Mouse (Mus musculus) olfactory bulb, adult 2 months (tissue): ENCODE measurements around the gene Phgr1.

Source experiments
- CTCF ChIP-seq: fragments of 200-500 bp; IDR thresholded peaks from 2 replicates; pipeline ENCODE4 v1.5.1; 2012; ENCODE audit warnings: low read depth, mild to moderate bottlenecking, low read length, moderate library complexity; ENCODE audit not compliant: insufficient read depth
- POLR2A ChIP-seq: fragments of 200-500 bp; IDR thresholded peaks from 2 replicates; pipeline ENCODE4 v1.6.1; 2012; ENCODE audit warnings: mild to moderate bottlenecking, low read depth, low read length, moderate library complexity; ENCODE audit not compliant: insufficient read depth

GRCm38 (mm10) chr2:118802542-118803118 lies 30.1 kb downstream of the Phgr1 start:
- TF ChIP-seq CTCF (no peak), POLR2A (no peak)
